Mouse (Mus musculus): Measurements from ENCODE around the gene Myh11. TPM values are rescaled to one million over a fixed set of nuclear protein-coding genes. Genes with fewer than 3 reads are reported as not detected.

Myh11 gene
- polyA plus RNA-seq, 1 experiment from 2014 or later, result 0.43 TPM

GRCm38 (mm10) chr16:14262410-14262809, 28.8 kb downstream of the Myh11 start:
- H3K9me3 ChIP-seq, result no peaks in the 10 kb centered on the region
- H3K27me3 ChIP-seq, result no peaks in the 10 kb centered on the region
- no peak overlapping the region for H3K9ac ChIP-seq
- no peak overlapping the region for H3K4me3 ChIP-seq (replicated peaks)
- H3K36me3 ChIP-seq (replicated peaks), result no peaks in the 10 kb centered on the region
- WGBS, result 86% methylated on average over 1 of the region's 1 CpGs
- no peak for ATAC-seq (ENCODE audit: low FRiP score)
- H3K27ac ChIP-seq, result no peak overlapping the region
- no peaks in the 10 kb centered on the region for H3K4me1 ChIP-seq
- H3K4me2 ChIP-seq, result no peak overlapping the region

GRCm38 (mm10) chr16:14258856-14259255, 32.3 kb downstream of the Myh11 start:
- ATAC-seq (ENCODE audit: low FRiP score), result no peak
- WGBS, result 63% methylated on average over 2 of the region's 2 CpGs
- H3K4me1 ChIP-seq, result no peaks in the 10 kb centered on the region
- H3K27me3 ChIP-seq, result no peaks in the 10 kb centered on the region
- no peaks in the 10 kb centered on the region for H3K9me3 ChIP-seq
- H3K9ac ChIP-seq, result no peak overlapping the region
- no peak overlapping the region for H3K27ac ChIP-seq
- H3K36me3 ChIP-seq (replicated peaks), result no peaks in the 10 kb centered on the region
- no peak overlapping the region for H3K4me3 ChIP-seq (replicated peaks)
- no peak overlapping the region for H3K4me2 ChIP-seq

GRCm38 (mm10) chr16:14253586-14253985, 37.6 kb downstream of the Myh11 start:
- Histone ChIP-seq H3K36me3 (replicated peaks) (no peaks in the 10 kb centered on the region), H3K4me1 (no peaks in the 10 kb centered on the region), H3K9me3 (no peaks in the 10 kb centered on the region), H3K4me3 (replicated peaks) (no peak overlapping the region), H3K9ac (no peak overlapping the region), H3K27me3 (no peaks in the 10 kb centered on the region), H3K4me2 (no peak overlapping the region), H3K27ac (no peak overlapping the region)
- no peak for ATAC-seq (ENCODE audit: low FRiP score)
- WGBS, result 90% methylated on average over 3 of the region's 3 CpGs

GRCm38 (mm10) chr16:14252877-14253276, 38.3 kb downstream of the Myh11 start:
- no peak for ATAC-seq (ENCODE audit: low FRiP score)
- Histone ChIP-seq H3K9ac (no peak overlapping the region), H3K4me1 (no peaks in the 10 kb centered on the region), H3K27ac (no peak overlapping the region), H3K4me2 (no peak overlapping the region), H3K9me3 (no peaks in the 10 kb centered on the region), H3K27me3 (no peaks in the 10 kb centered on the region), H3K36me3 (replicated peaks) (no peaks in the 10 kb centered on the region), H3K4me3 (replicated peaks) (no peak overlapping the region)
- 85% methylated on average over 4 of the region's 4 CpGs for WGBS

GRCm38 (mm10) chr16:14249913-14250312, 41.3 kb downstream of the Myh11 start:
- Histone ChIP-seq H3K4me2 (no peak overlapping the region), H3K27me3 (no peaks in the 10 kb centered on the region), H3K4me1 (no peaks in the 10 kb centered on the region), H3K9ac (no peak overlapping the region), H3K9me3 (no peaks in the 10 kb centered on the region), H3K4me3 (replicated peaks) (no peak overlapping the region), H3K27ac (no peak overlapping the region), H3K36me3 (replicated peaks) (no peaks in the 10 kb centered on the region)
- ATAC-seq (ENCODE audit: low FRiP score), result no peak
- WGBS, result 60% methylated on average over 1 of the region's 1 CpGs

- 23% methylated on average over 2 of the region's 2 CpGs for WGBS
- H3K9me3 ChIP-seq, result no peaks in the 10 kb centered on the region
- H3K36me3 ChIP-seq (replicated peaks), result no peaks in the 10 kb centered on the region
- no peak for ATAC-seq (ENCODE audit: low FRiP score)
- no peak overlapping the region for H3K27ac ChIP-seq
- no peaks in the 10 kb centered on the region for H3K4me1 ChIP-seq
- no peaks in the 10 kb centered on the region for H3K27me3 ChIP-seq
- H3K9ac ChIP-seq, result no peak overlapping the region
- no peak overlapping the region for H3K4me2 ChIP-seq
- no peak overlapping the region for H3K4me3 ChIP-seq (replicated peaks)
These were observed 48.6 kb downstream of the Myh11 start for GRCm38 (mm10) chr16:14242553-14242952.

- Histone ChIP-seq H3K4me2 (no peak overlapping the region), H3K36me3 (replicated peaks) (no peaks in the 10 kb centered on the region), H3K4me3 (replicated peaks) (no peak overlapping the region), H3K27me3 (no peaks in the 10 kb centered on the region), H3K4me1 (no peaks in the 10 kb centered on the region), H3K27ac (no peak overlapping the region), H3K9ac (no peak overlapping the region), H3K9me3 (no peaks in the 10 kb centered on the region)
- WGBS, result 81% methylated on average over 3 of the region's 3 CpGs
- no peak for ATAC-seq (ENCODE audit: low FRiP score)
These were observed 49.1 kb downstream of the Myh11 start for GRCm38 (mm10) chr16:14242059-14242458.

GRCm38 (mm10) chr16:14237100-14237723, 54.0 kb downstream of the Myh11 start:
- 33% methylated on average over 6 of the region's 6 CpGs for WGBS
- peak; percentile 33 for ATAC-seq (ENCODE audit: low FRiP score)
- H3K27me3 ChIP-seq, result no peaks in the 10 kb centered on the region

GRCm38 (mm10) chr16:14215156-14215555, 76.0 kb downstream of the Myh11 start:
- no peaks in the 10 kb centered on the region for H3K4me1 ChIP-seq
- no peaks in the 10 kb centered on the region for H3K27me3 ChIP-seq
- no peaks in the 10 kb centered on the region for H3K36me3 ChIP-seq (replicated peaks)
- H3K27ac ChIP-seq, result no peak overlapping the region
- no peak for ATAC-seq (ENCODE audit: low FRiP score)
- 95% methylated on average over 3 of the region's 3 CpGs for WGBS
- no peak overlapping the region for H3K9ac ChIP-seq
- no peak overlapping the region for H3K4me3 ChIP-seq (replicated peaks)
- no peak overlapping the region for H3K4me2 ChIP-seq
- no peaks in the 10 kb centered on the region for H3K9me3 ChIP-seq

More at GRCm38 (mm10) chr16:14237100-14237723, 54.0 kb downstream of the Myh11 start:
- Histone ChIP-seq H3K4me1 (no peaks in the 10 kb centered on the region), H3K9me3 (no peaks in the 10 kb centered on the region), H3K27ac (no peak overlapping the region), H3K36me3 (replicated peaks) (no peaks in the 10 kb centered on the region), H3K4me3 (replicated peaks) (no peak overlapping the region), H3K4me2 (no peak overlapping the region), H3K9ac (no peak overlapping the region)

GRCm38 (mm10) chr16:14198798-14199197, 92.4 kb downstream of the Myh11 start:
- Histone ChIP-seq H3K36me3 (replicated peaks) (no peaks in the 10 kb centered on the region), H3K9me3 (no peaks in the 10 kb centered on the region), H3K27ac (no peak overlapping the region), H3K9ac (no peak overlapping the region), H3K27me3 (no peaks in the 10 kb centered on the region), H3K4me1 (no peaks in the 10 kb centered on the region), H3K4me2 (no peak overlapping the region), H3K4me3 (replicated peaks) (no peak overlapping the region)
- ATAC-seq (ENCODE audit: low FRiP score), result no peak
- WGBS, result 78% methylated on average over 4 of the region's 4 CpGs

GRCm38 (mm10) chr16:14195427-14195826, 95.7 kb downstream of the Myh11 start:
- H3K4me2 ChIP-seq, result no peak overlapping the region
- H3K27ac ChIP-seq, result no peak overlapping the region
- H3K36me3 ChIP-seq (replicated peaks), result peaks cover 29% of the 10 kb centered on the region
- no peak overlapping the region for H3K4me3 ChIP-seq (replicated peaks)
- no peaks in the 10 kb centered on the region for H3K9me3 ChIP-seq
- 14% methylated on average over 1 of the region's 1 CpGs for WGBS
- ATAC-seq (ENCODE audit: low FRiP score), result no peak
- H3K9ac ChIP-seq, result no peak overlapping the region
- H3K4me1 ChIP-seq, result no peaks in the 10 kb centered on the region
- H3K27me3 ChIP-seq, result no peaks in the 10 kb centered on the region

- no peaks in the 10 kb centered on the region for H3K9me3 ChIP-seq
- no peaks in the 10 kb centered on the region for H3K4me1 ChIP-seq
- no peak for ATAC-seq (ENCODE audit: low FRiP score)
- H3K36me3 ChIP-seq (replicated peaks), result peaks cover 39% of the 10 kb centered on the region
- no peak overlapping the region for H3K4me2 ChIP-seq
- H3K27me3 ChIP-seq, result no peaks in the 10 kb centered on the region
- WGBS, result 59% methylated on average over 9 of the region's 9 CpGs
- H3K9ac ChIP-seq, result no peak overlapping the region
- no peak overlapping the region for H3K27ac ChIP-seq
- H3K4me3 ChIP-seq (replicated peaks), result no peak overlapping the region
These were observed 96.8 kb downstream of the Myh11 start for GRCm38 (mm10) chr16:14194164-14194950.

- no peak overlapping the region for H3K9ac ChIP-seq
- no peak for ATAC-seq (ENCODE audit: low FRiP score)
- H3K4me3 ChIP-seq (replicated peaks), result no peak overlapping the region
- whole genome bisulfite sequencing, result 95% methylated on average over 5 of the region's 5 CpGs
- H3K4me2 ChIP-seq, result no peak overlapping the region
- no peak overlapping the region for H3K27ac ChIP-seq
- H3K27me3 ChIP-seq, result no peaks in the 10 kb centered on the region
- no peaks in the 10 kb centered on the region for H3K4me1 ChIP-seq
- H3K9me3 ChIP-seq, result no peaks in the 10 kb centered on the region
- peaks cover 98% of the 10 kb centered on the region for H3K36me3 ChIP-seq (replicated peaks)
These were observed 105.7 kb downstream of the Myh11 start for GRCm38 (mm10) chr16:14185516-14185915.
